Mouse (Mus musculus) leukemia stem cell, adult 10-12 weeks (primary cell): ENCODE data around the gene 2310057M21Rik. TPM values are rescaled to one million over a fixed set of nuclear protein-coding genes. Genes with fewer than 3 reads are reported as not detected.

Experiments
- polyA plus RNA-seq: library from polyadenylated mRNA; stranded (reverse); fragments of >175 nt; gene quantifications from 2 replicates; pipeline ENCODE4 v1.2.3, GENCODE M21; 2012; ENCODE audit warnings: low replicate concordance

Gene 2310057M21Rik
- 14.2 and 14.3 TPM in 2 replicates for polyA plus RNA-seq

DNA sequence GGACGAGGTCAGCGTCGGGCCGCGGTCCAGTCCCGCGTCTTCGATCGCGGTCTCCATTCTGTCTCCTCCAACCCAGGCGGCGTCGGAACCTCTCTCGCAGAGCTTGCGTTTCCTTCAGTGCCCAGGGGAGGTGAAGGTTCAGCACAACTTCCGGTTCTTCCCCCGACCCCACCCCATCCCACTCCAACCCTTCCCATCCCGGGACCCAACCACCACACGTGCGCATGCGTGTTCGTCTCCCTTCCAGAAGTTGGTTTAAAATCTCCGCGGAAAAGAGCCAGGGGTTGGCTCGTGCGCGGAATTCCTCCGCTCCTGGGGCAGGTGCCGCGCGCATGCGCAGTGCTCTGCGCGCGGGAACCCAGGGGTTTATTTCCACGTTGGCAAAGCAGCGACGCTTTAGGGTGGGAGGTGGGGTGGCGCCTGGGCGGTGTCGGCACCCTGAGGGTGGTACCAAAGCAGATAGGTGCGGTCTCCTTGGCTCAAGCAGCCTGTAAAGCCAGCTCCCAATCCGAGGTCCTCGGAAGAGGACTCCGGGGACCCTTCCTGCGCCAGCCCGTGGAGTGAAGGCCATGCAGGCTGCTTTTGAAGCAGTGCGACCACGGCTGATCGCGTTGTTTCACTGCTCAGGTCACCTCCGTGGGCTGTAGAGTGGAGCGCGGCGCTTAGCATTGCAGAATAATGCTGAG lies at the start of gene 2310057M21Rik:
Gene 2310057M21Rik, minus strand, starts transcription at position 145 of the 686 bp plus-strand sequence.

DNA sequence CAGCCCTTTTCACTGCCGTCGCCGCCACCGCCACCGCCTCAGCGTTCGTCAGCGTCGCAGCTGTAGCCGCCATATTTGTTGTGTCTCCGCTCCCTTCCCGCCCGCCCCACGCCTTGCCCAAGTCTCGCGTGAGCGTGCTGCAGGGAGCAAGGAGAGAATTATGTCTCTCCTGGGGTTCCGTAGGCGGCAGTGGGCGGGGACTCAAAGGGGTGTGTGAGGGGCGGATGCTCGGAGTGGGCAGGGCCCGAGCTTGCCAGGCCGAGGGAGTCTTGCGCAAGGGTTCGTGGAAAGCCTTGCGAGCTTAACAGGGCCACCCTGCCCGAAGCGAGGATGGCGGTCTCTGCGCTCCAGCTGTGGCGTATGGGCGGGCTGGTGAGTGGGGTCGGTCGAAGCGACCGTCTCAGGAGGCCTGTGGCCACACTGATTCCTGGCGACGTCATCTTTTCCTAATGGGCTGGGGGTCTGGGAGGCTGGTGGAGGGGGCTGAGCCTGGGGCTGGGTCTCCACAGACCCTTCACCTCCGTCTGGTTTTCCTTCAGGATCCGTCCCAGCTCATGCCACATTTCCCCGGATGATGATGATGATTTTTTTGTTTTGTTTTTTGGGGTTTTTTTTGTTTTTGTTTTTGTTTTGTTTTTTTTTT lies 48.0 kb upstream of the 2310057M21Rik start, which contains the start of the genes Ikzf5 and Acadsb:
Gene Ikzf5, minus strand, starts transcription at position 106 of the 643 bp plus-strand sequence.
Gene Acadsb, plus strand, starts transcription at position 186 of the 643 bp plus-strand sequence.

DNA sequence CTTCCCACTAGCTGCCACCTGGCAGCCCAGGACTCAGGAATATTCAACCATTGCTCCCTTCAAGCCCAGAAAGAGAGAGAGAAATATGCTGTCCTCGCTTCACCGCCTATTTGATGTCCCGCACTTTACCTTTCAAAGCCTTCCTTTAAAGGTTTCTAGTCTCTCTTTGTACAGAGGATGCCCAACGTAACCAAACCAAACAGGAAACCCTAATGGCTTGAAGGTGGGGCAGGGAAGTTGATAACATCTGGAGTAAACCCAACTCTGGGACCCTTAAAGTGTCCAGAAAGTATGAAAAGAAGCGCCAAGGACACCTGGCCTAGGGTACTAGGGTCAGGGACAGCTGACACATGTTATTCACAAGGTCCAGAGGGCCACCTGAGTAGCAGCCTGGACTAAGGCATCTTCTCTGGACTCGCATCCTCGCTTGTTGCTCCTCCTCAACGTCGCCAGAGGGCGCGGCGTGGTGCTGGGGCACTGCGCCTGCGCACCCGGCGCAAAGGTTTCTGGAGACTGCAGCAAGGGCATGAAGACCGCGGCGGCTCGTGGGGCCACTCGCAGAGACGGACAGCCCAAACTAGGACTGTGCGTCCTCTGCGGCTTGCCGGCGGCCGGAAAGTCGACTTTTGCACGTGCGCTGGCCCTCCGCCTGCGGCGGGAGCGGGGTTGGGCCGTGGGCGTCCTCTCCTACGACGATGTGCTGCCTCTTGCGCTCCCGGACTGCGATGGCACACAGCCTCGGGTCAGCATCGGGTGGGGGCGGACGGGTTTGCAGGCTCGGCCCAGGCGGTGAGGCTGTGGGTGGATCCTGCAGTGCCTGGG lies 8.3 kb upstream of the 2310057M21Rik start, which contains the start of gene Pstk:
Gene Pstk, plus strand, starts transcription at position 494 of the 822 bp plus-strand sequence.

DNA sequence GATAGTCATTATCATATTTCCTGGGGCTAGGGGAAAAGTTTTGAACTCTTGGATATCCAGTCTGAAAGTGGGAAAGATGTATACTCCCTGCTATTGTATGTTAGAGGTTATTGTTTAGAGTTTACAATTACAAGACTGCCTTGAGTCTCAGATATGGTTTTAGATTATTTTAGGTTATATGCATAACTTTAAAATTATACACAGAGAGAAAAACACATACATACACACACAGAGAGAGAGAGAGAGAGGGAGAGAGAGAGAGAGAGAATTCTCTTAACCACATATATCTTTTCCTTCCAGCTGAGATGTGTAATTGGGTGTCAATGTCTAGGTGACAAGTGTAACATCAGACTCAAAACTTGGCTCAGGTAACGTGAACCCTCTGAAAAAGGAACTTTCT lies 29.0 kb downstream of the 2310057M21Rik start, which contains the start of gene Fam24a:
Gene Fam24a, plus strand, starts transcription at position 301 of the 400 bp plus-strand sequence.

DNA sequence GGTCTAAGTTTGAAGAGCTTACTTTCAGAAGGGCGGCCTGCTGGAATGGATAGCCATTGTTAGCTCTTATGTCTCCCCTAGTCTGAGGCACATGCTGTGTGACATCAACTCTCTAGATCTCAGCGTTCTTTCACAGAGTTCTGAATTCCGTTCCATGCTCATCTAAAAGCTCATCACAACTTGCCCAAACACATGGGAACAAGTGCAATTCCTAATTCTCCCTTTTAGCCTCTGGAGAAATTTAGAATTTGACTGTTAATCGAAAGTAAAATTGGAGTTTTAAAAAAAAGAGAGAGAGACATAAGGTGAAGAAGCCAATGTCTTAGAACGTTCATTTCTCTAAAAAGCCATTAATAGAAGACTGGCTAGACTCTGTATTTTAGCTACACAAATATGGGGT lies 33.1 kb downstream of the 2310057M21Rik start, which contains the start of gene Fam24b:
Gene Fam24b, minus strand, starts transcription at position 101 of the 400 bp plus-strand sequence.

DNA sequence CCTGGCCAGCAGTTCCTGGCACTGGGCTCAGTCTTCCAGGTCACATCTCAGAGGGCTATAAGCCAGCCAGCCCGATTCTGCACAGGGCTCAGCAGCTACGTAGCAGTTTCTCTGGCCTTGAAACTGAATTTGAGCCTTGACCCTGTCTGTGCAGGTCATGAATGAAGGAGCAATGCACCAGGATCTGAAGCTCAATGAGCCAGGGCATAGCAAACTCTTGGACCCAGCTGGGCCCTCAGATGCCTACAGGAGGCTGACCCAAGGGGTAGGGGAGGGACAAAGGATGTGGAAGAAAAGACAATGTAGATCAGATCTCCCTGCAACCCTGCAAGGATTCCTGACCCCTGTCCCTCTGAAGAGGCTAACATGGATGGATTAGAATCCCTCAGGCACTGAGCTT lies 40.4 kb downstream of the 2310057M21Rik start, which contains the start of gene Cuzd1:
Gene Cuzd1, minus strand, starts transcription at position 101 of the 400 bp plus-strand sequence.

Other genes starting within 250 kb of the 2310057M21Rik start
- gene 4933402N03Rik, start 216.4 kb downstream of the 2310057M21Rik start, polyA plus RNA-seq = not detected in 2 replicates
- 0.02 TPM in 1 of 2 replicates, not detected in the other for gene 5430419D17Rik, start 188.4 kb downstream of the 2310057M21Rik start, polyA plus RNA-seq
- not detected in 2 replicates for gene Cuzd1, start 40.5 kb downstream of the 2310057M21Rik start, polyA plus RNA-seq
- not detected in 2 replicates for gene Fam24b, start 33.2 kb downstream of the 2310057M21Rik start, polyA plus RNA-seq
- not detected in 2 replicates for gene Fam24a, start 28.9 kb downstream of the 2310057M21Rik start, polyA plus RNA-seq
- 13.3 and 14.2 TPM in 2 replicates for gene Pstk, start 8.4 kb upstream of the 2310057M21Rik start, polyA plus RNA-seq
- 3.1 and 21.8 TPM in 2 replicates for gene Ikzf5, start 47.8 kb upstream of the 2310057M21Rik start, polyA plus RNA-seq
- gene Acadsb, start 47.8 kb upstream of the 2310057M21Rik start, polyA plus RNA-seq = 0.64 and 3.5 TPM in 2 replicates
- gene Hmx3, start 180.1 kb upstream of the 2310057M21Rik start, polyA plus RNA-seq = not detected in 2 replicates
- 0.69 TPM in 1 of 2 replicates, not detected in the other for gene Hmx2, start 186.0 kb upstream of the 2310057M21Rik start, polyA plus RNA-seq
- 29.9 and 30.3 TPM in 2 replicates for gene Bub3, start 197.5 kb upstream of the 2310057M21Rik start, polyA plus RNA-seq